Mouse (Mus musculus) liver, postnatal 0 days (tissue): ENCODE measurements around the gene Avp. TPM values are rescaled to one million over a fixed set of nuclear protein-coding genes. Genes with fewer than 3 reads are reported as not detected.

Experiments
- ATAC-seq: fragments of 200-750 bp; cut with Nextera tagmentation; 2 replicates; pipeline ENCODE4 v1.8.0; 2017; ENCODE audit warnings: mild to moderate bottlenecking, moderate library complexity
- DNase-seq: peaks from one replicate; pipeline ENCODE4 v3.0.0-alpha.2; 2016
- H3K27ac ChIP-seq: fragments of 300-500 bp; sonication (generic); 2 replicates; pipeline ENCODE4 v1.5.1; 2014; ENCODE audit warnings: antibody characterized with exemption, moderate library complexity, mild to moderate bottlenecking, low read depth
- H3K27me3 ChIP-seq: fragments of 300-500 bp; sonication (generic); 2 replicates; pipeline ENCODE4 v1.6.1; 2014; ENCODE audit warnings: low read length, control low read depth, mixed read lengths; ENCODE audit not compliant: insufficient read depth
- H3K36me3 ChIP-seq: fragments of 300-500 bp; sonication (generic); replicated peaks from 2 replicates; pipeline ENCODE4 v1.6.1; 2014; ENCODE audit warnings: mild to moderate bottlenecking, control low read depth, low read length, moderate library complexity, mixed read lengths; ENCODE audit not compliant: insufficient read depth
- H3K4me1 ChIP-seq: fragments of 300-500 bp; sonication (generic); 2 replicates; pipeline ENCODE4 v1.6.1; 2014; ENCODE audit warnings: antibody characterized with exemption, mild to moderate bottlenecking, control low read depth; ENCODE audit not compliant: insufficient read depth
- H3K4me2 ChIP-seq: fragments of 300-500 bp; sonication (generic); 2 replicates; pipeline ENCODE4 v1.6.1; 2014; ENCODE audit warnings: low read depth, mild to moderate bottlenecking, low read length, moderate library complexity, mixed read lengths
- H3K4me3 ChIP-seq: fragments of 300-500 bp; sonication (generic); 2 replicates; pipeline ENCODE4 v1.5.1; 2014; ENCODE audit warnings: low read depth, low read length
- H3K9ac ChIP-seq: fragments of 300-500 bp; sonication (generic); replicated peaks from 2 replicates; pipeline ENCODE4 v1.6.1; 2014; ENCODE audit warnings: mild to moderate bottlenecking, moderate library complexity
- H3K9me3 ChIP-seq: fragments of 300-500 bp; sonication (generic); 2 replicates; pipeline ENCODE4 v1.6.1; 2016; ENCODE audit warnings: mild to moderate bottlenecking, control low read depth, low read length, mixed read lengths
- CTCF ChIP-seq: sonication (generic); IDR thresholded peaks from 2 replicates; pipeline ENCODE4 v1.5.1; 2016; ENCODE audit warnings: antibody characterized with exemption, low read depth
- EP300 ChIP-seq: IDR thresholded peaks from 2 replicates; pipeline ENCODE4 v1.6.1; 2016; ENCODE audit warnings: antibody characterized with exemption, low read depth, mild to moderate bottlenecking
- WGBS: fragments of 180-500 bp; shearing (Covaris S2); extraction: QIAGEN DNeasy Blood & Tissue Kit; methylation state at CpG from one replicate; pipeline ENCODE4 v1.1.7; 2014; ENCODE audit not compliant: insufficient replicate concordance; 5-methylcytosine and 5-hydroxymethylcytosine counted together
- polyA plus RNA-seq: library from polyadenylated mRNA; unstranded; fragments of >200 nt; fragmentation: Nextera tagmentation; extraction: Ambion mirVana; gene quantifications from 2 replicates; pipeline ENCODE4 v1.2.1, GENCODE M21; 2015

Gene Avp
- polyA plus RNA-seq, 1 experiment from 2014 or later = not detected

GRCm38 (mm10) chr2:130556292-130556691, 26.1 kb downstream of the Avp start:
- no peak overlapping the region for H3K4me3 ChIP-seq
- WGBS = 82% methylated on average over 1 of the region's 1 CpGs
- no peaks in the 10 kb centered on the region for H3K9me3 ChIP-seq
- no peak overlapping the region for H3K9ac ChIP-seq
- H3K36me3 ChIP-seq = peaks cover 30% of the 10 kb centered on the region
- no peaks in the 10 kb centered on the region for H3K27me3 ChIP-seq
- H3K4me1 ChIP-seq = no peaks in the 10 kb centered on the region
- H3K27ac ChIP-seq = no peak overlapping the region
- no peak overlapping the region for H3K4me2 ChIP-seq
- DNase-seq (no peak), ATAC-seq (no peak)
- TF ChIP-seq EP300 (no peak), CTCF (no peak)

- H3K9me3 ChIP-seq = no peaks in the 10 kb centered on the region
- no peak overlapping the region for H3K27ac ChIP-seq
- no peak overlapping the region for H3K4me3 ChIP-seq
- peaks cover 36% of the 10 kb centered on the region for H3K36me3 ChIP-seq
- H3K9ac ChIP-seq = no peak overlapping the region
- ATAC-seq (no peak), DNase-seq (no peak)
- 77% methylated on average over 7 of the region's 7 CpGs for WGBS
- no peaks in the 10 kb centered on the region for H3K27me3 ChIP-seq
- H3K4me1 ChIP-seq = no peaks in the 10 kb centered on the region
- TF ChIP-seq CTCF (no peak), EP300 (no peak)
- H3K4me2 ChIP-seq = no peak overlapping the region
These were observed 27.5 kb downstream of the Avp start for GRCm38 (mm10) chr2:130554841-130555240.

DNA sequence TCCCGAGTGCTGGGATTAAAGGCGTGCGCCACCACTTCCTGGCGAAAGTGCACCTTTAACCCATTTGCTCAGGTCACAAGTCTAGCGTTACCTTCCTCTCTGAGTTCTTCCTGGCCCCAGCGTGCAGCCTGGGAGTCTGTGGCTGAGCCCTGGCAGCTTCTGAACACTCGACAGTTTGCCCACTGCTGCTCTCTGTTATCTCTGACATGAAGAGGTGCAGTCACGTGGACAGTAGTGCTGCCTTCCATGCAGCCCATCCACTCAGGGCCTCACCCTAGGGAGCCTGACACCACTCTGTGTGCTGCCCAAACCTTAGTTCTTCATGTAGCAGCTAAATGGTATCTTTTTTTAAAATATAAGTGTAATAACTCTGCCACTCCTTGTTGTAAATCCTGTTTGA, 35.4 kb downstream of the Avp start:
- Histone ChIP-seq H3K27ac (no peak overlapping the region), H3K9me3 (no peaks in the 10 kb centered on the region), H3K36me3 (peaks cover 67% of the 10 kb centered on the region), H3K27me3 (no peaks in the 10 kb centered on the region), H3K4me2 (no peak overlapping the region), H3K9ac (no peak overlapping the region), H3K4me1 (no peaks in the 10 kb centered on the region), H3K4me3 (no peak overlapping the region)
- DNase-seq = no peak
- ATAC-seq = peak; percentile 55
- TF ChIP-seq EP300 (no peak), CTCF (no peak)
- 59% methylated on average over 8 of the region's 8 CpGs for WGBS

- TF ChIP-seq EP300 = no peak
- no peak for TF ChIP-seq CTCF
- DNase-seq = peak; percentile 31
- peaks cover 70% of the 10 kb centered on the region for H3K36me3 ChIP-seq
- H3K4me3 ChIP-seq = no peak overlapping the region
- peak overlapping the region; percentile 57 for H3K27ac ChIP-seq
- no peak overlapping the region for H3K9ac ChIP-seq
- no peak overlapping the region for H3K4me2 ChIP-seq
- no peaks in the 10 kb centered on the region for H3K9me3 ChIP-seq
- peak; percentile 47 for ATAC-seq
- no peaks in the 10 kb centered on the region for H3K4me1 ChIP-seq
- WGBS = 58% methylated on average over 9 of the region's 9 CpGs
- H3K27me3 ChIP-seq = no peaks in the 10 kb centered on the region
These were observed 42.1 kb downstream of the Avp start for GRCm38 (mm10) chr2:130540266-130540665.

- no peak overlapping the region for H3K4me2 ChIP-seq
- ATAC-seq = no peak
- H3K27me3 ChIP-seq = no peaks in the 10 kb centered on the region
- H3K9ac ChIP-seq = no peak overlapping the region
- H3K27ac ChIP-seq = peak overlapping the region; percentile 57
- no peak for TF ChIP-seq CTCF
- H3K4me3 ChIP-seq = no peak overlapping the region
- peaks cover 63% of the 10 kb centered on the region for H3K36me3 ChIP-seq
- DNase-seq = no peak
- H3K9me3 ChIP-seq = no peaks in the 10 kb centered on the region
- no peaks in the 10 kb centered on the region for H3K4me1 ChIP-seq
- 67% methylated on average over 8 of the region's 8 CpGs for WGBS
These were observed 43.3 kb downstream of the Avp start for GRCm38 (mm10) chr2:130538876-130539546.

- no peak for ATAC-seq
- no peaks in the 10 kb centered on the region for H3K4me1 ChIP-seq
- DNase-seq = no peak
- WGBS = 75% methylated on average over 3 of the region's 3 CpGs
- no peaks in the 10 kb centered on the region for H3K9me3 ChIP-seq
- H3K4me3 ChIP-seq = no peak overlapping the region
- H3K27ac ChIP-seq = no peak overlapping the region
- no peak overlapping the region for H3K9ac ChIP-seq
- no peaks in the 10 kb centered on the region for H3K27me3 ChIP-seq
- H3K4me2 ChIP-seq = no peak overlapping the region
- peaks cover 57% of the 10 kb centered on the region for H3K36me3 ChIP-seq
- TF ChIP-seq EP300 = no peak
- no peak for TF ChIP-seq CTCF
These were observed 45.5 kb downstream of the Avp start for GRCm38 (mm10) chr2:130536890-130537289.

DNA sequence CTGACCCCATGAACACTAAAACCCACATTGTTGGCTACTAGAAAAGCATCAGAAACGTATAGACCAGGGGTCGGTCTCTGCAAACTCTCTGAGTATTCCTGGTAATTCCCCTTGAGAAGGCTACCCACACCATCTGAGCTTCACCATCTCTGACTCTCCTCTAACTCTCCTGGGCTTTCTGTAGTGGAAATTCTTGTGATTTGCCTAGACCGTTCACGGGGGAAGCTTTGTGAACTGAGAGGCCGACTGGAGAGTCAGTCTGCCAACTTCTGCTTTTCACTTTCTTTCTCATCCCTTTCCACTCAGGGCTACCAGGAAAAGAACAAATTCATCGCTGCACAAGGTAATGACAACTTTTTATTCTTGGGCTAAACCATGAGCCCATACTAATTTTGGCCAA, 47.3 kb downstream of the Avp start:
- DNase-seq (no peak), ATAC-seq (no peak)
- no peak overlapping the region for H3K4me2 ChIP-seq
- TF ChIP-seq EP300 (no peak), CTCF (no peak)
- no peak overlapping the region for H3K27ac ChIP-seq
- no peak overlapping the region for H3K9ac ChIP-seq
- no peak overlapping the region for H3K4me3 ChIP-seq
- whole genome bisulfite sequencing = 68% methylated on average over 6 of the region's 6 CpGs
- H3K27me3 ChIP-seq = no peaks in the 10 kb centered on the region
- no peaks in the 10 kb centered on the region for H3K9me3 ChIP-seq
- no peaks in the 10 kb centered on the region for H3K4me1 ChIP-seq
- H3K36me3 ChIP-seq = peaks cover 42% of the 10 kb centered on the region
